Mouse (Mus musculus) lung, postnatal 0 days (tissue): Measurements from ENCODE around the gene Akap1. TPM values are rescaled to one million over a fixed set of nuclear protein-coding genes. Genes with fewer than 3 reads are reported as not detected.

Experiments
- ATAC-seq: fragments of 200-750 bp; cut with Nextera tagmentation; 2 replicates; pipeline ENCODE4 v1.8.0; 2017; ENCODE audit warnings: moderate library complexity
- DNase-seq: peaks from one replicate; pipeline ENCODE4 v3.0.0-alpha.2; 2016; ENCODE audit warnings: low spot score
- H3K27ac ChIP-seq: fragments of 300-500 bp; sonication (generic); 2 replicates; pipeline ENCODE4 v1.5.1; 2014; ENCODE audit warnings: antibody characterized with exemption, mild to moderate bottlenecking, low read length, mixed read lengths
- H3K27me3 ChIP-seq: fragments of 300-500 bp; sonication (generic); replicated peaks from 2 replicates; pipeline ENCODE4 v1.6.1; 2014; ENCODE audit warnings: low read length, mixed read lengths; ENCODE audit not compliant: insufficient read depth
- H3K36me3 ChIP-seq: fragments of 300-500 bp; sonication (generic); 2 replicates; pipeline ENCODE4 v1.6.1; 2014; ENCODE audit warnings: low read length, mixed read lengths; ENCODE audit not compliant: insufficient read depth
- H3K4me1 ChIP-seq: fragments of 300-500 bp; sonication (generic); 2 replicates; pipeline ENCODE4 v1.6.1; 2014; ENCODE audit warnings: antibody characterized with exemption, low read depth, low read length, mixed read lengths; ENCODE audit not compliant: insufficient read depth
- H3K4me2 ChIP-seq: fragments of 300-500 bp; sonication (generic); replicated peaks from 2 replicates; pipeline ENCODE4 v1.6.1; 2014; ENCODE audit warnings: low read depth, mild to moderate bottlenecking, low read length, moderate library complexity, mixed read lengths
- H3K4me3 ChIP-seq: fragments of 300-500 bp; sonication (generic); 2 replicates; pipeline ENCODE4 v1.5.1; 2014; ENCODE audit warnings: low read depth, low read length
- H3K9ac ChIP-seq: fragments of 300-500 bp; sonication (generic); replicated peaks from 2 replicates; pipeline ENCODE4 v1.6.1; 2014; ENCODE audit warnings: low read depth, mild to moderate bottlenecking
- H3K9me3 ChIP-seq: fragments of 300-500 bp; sonication (generic); 2 replicates; pipeline ENCODE4 v1.6.1; 2016; ENCODE audit warnings: low read length, mixed read lengths
- CTCF ChIP-seq: IDR thresholded peaks from 2 replicates; pipeline ENCODE4 v1.5.1; 2016; ENCODE audit warnings: antibody characterized with exemption, mild to moderate bottlenecking
- EP300 ChIP-seq: IDR thresholded peaks from 2 replicates; pipeline ENCODE4 v1.6.1; 2016; ENCODE audit warnings: antibody characterized with exemption, mild to moderate bottlenecking, control low read depth
- WGBS: fragments of 180-500 bp; shearing (Covaris S2); extraction: QIAGEN DNeasy Blood & Tissue Kit; methylation state at CpG from one replicate; pipeline ENCODE4 v1.1.7; 2014; 5-methylcytosine and 5-hydroxymethylcytosine counted together
- polyA plus RNA-seq: library from polyadenylated mRNA; unstranded; fragments of >200 nt; fragmentation: Nextera tagmentation; extraction: Ambion mirVana; gene quantifications from 2 replicates; pipeline ENCODE4 v1.2.1, GENCODE M21; 2015

The Akap1 gene
- polyA plus RNA-seq, 1 experiment from 2014 or later: 13.5 TPM

DNA sequence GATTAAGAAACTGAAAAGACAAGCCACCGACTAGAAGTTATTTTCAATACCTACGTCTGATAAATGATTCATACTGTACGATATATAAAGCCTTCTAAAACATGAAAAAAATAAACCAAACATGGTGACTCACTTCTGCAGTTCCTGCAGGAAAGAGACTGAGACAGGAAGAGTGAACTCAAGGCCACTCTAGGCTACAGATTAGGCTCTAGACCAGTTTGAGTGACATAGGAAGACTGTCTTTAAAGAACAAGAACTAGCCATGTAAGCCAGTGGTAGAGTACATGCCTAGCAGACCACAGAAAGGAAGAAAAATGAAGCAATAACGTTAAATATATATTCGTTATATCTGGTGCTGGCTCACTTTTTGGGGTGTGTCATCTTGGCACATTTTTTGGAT, 81.9 kb downstream of the Akap1 start:
- Histone ChIP-seq H3K4me2 (no peak overlapping the region), H3K9ac (no peak overlapping the region), H3K27me3 (no peaks in the 10 kb centered on the region), H3K27ac (no peak overlapping the region), H3K36me3 (no peaks in the 10 kb centered on the region), H3K9me3 (no peaks in the 10 kb centered on the region), H3K4me1 (no peaks in the 10 kb centered on the region), H3K4me3 (no peak overlapping the region)
- DNase-seq (no peak), ATAC-seq (no peak)
- TF ChIP-seq EP300 (no peak), CTCF (no peak)
- WGBS: 79% methylated on average over 5 of the region's 5 CpGs

Other genes with a start within 250 kb of the Akap1 start
- 12.6 and 13.3 TPM in 2 replicates for gene Msi2, start 146.1 kb downstream of the Akap1 start, polyA plus RNA-seq
- 63.0 and 68.8 TPM in 2 replicates for gene Scpep1, start 90.9 kb upstream of the Akap1 start, polyA plus RNA-seq
- gene Elobl, start 102.3 kb upstream of the Akap1 start, polyA plus RNA-seq: not detected in 2 replicates
- gene Coil, start 105.7 kb upstream of the Akap1 start, polyA plus RNA-seq: 5.6 and 5.8 TPM in 2 replicates
- gene Trim25, start 134.8 kb upstream of the Akap1 start, polyA plus RNA-seq: 23.5 and 24.3 TPM in 2 replicates
- 3.4 and 3.6 TPM in 2 replicates for gene Dgke, start 202.3 kb upstream of the Akap1 start, polyA plus RNA-seq
- 0.25 and 0.27 TPM in 2 replicates for gene Gm525, start 209.3 kb upstream of the Akap1 start, polyA plus RNA-seq